Mouse (Mus musculus): Measurements from ENCODE around the gene Acot8.

DNA sequence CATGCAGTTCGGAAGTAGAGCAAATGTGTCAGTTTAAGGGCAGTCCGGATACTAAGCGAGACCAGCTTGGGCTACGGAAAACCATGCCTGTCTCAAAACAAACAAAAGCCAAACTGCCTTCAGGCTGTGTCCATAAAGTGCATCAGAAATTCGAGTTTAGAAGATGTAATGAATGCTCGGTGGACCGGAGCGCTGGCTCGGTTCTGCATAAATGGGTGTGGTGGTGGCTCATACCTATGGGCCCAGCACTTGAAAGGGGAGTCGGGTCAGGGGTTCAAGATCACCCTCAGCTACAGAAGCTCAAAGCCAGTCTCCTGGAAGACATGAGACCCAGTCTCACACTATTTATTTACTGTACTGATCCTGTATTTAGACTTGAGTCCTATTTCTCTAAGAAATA, 16.9 kb downstream of the Acot8 start:
- no peak for TF ChIP-seq POLR2A (IDR thresholded peaks at IDR 0.05; ENCODE audit: low read depth, low read length)
- no peak for TF ChIP-seq HCFC1 (IDR thresholded peaks at IDR 0.05; ENCODE audit: low read depth, low read length)
- TF ChIP-seq ZMIZ1 (IDR thresholded peaks at IDR 0.05; ENCODE audit: low read depth, low read length), result no peak
- TF ChIP-seq CTCF (conservative IDR thresholded peaks at IDR 0.05 in 1 of 2, IDR thresholded peaks at IDR 0.05 in 1 of 2; ENCODE audit: low read depth in 2 of 2, low read length in 2 of 2), result no peak
- TF ChIP-seq MAFK (IDR thresholded peaks at IDR 0.05; ENCODE audit: insufficient replicate concordance, low read length), result no peak

Data from CH12.LX (cell line).